Mouse (Mus musculus) lung, adult 2 months (tissue): Measurements from ENCODE around the gene Map3k15. TPM values are rescaled to one million over a fixed set of nuclear protein-coding genes. Genes with fewer than 3 reads are reported as not detected.

Source experiments
- DNase-seq: peaks from one replicate; pipeline ENCODE4 v3.0.0; 2022
- H3K4me1 ChIP-seq: fragments of 200-500 bp; 2 replicates; pipeline ENCODE4 v1.6.1; 2011; ENCODE audit warnings: low read length; ENCODE audit not compliant: control insufficient read depth, insufficient read depth
- H3K4me3 ChIP-seq: fragments of 200-500 bp; replicated peaks from 2 replicates; pipeline ENCODE3; 2011; ENCODE audit warnings: low read depth, mild to moderate bottlenecking, control low read depth, low read length; ENCODE audit errors: extremely low read depth
- CTCF ChIP-seq: fragments of 200-500 bp; IDR thresholded peaks from 2 replicates; pipeline ENCODE4 v1.5.1; 2011; ENCODE audit warnings: mild to moderate bottlenecking, low read length, control low read depth; ENCODE audit not compliant: insufficient read depth
- POLR2A ChIP-seq: fragments of 200-500 bp; IDR thresholded peaks from 2 replicates; pipeline ENCODE4 v1.6.1; 2011; ENCODE audit warnings: low read depth, mild to moderate bottlenecking, control low read depth, low read length, borderline replicate concordance; ENCODE audit errors: extremely low read depth
- WGBS: fragments of 180-500 bp; shearing (Covaris S2); methylation state at CpG from one replicate; pipeline ENCODE4 v1.1.7; 2018; 5-methylcytosine and 5-hydroxymethylcytosine counted together
- polyA plus RNA-seq: library from polyadenylated mRNA; depleted of rRNA; stranded (reverse); fragments of >200 nt; gene quantifications from 2 replicates; pipeline ENCODE4 v1.2.3, GENCODE M21; 2012; rRNA removed

The Map3k15 gene
- polyA plus RNA-seq, result 0.77 and 1.2 TPM in 2 replicates

DNA sequence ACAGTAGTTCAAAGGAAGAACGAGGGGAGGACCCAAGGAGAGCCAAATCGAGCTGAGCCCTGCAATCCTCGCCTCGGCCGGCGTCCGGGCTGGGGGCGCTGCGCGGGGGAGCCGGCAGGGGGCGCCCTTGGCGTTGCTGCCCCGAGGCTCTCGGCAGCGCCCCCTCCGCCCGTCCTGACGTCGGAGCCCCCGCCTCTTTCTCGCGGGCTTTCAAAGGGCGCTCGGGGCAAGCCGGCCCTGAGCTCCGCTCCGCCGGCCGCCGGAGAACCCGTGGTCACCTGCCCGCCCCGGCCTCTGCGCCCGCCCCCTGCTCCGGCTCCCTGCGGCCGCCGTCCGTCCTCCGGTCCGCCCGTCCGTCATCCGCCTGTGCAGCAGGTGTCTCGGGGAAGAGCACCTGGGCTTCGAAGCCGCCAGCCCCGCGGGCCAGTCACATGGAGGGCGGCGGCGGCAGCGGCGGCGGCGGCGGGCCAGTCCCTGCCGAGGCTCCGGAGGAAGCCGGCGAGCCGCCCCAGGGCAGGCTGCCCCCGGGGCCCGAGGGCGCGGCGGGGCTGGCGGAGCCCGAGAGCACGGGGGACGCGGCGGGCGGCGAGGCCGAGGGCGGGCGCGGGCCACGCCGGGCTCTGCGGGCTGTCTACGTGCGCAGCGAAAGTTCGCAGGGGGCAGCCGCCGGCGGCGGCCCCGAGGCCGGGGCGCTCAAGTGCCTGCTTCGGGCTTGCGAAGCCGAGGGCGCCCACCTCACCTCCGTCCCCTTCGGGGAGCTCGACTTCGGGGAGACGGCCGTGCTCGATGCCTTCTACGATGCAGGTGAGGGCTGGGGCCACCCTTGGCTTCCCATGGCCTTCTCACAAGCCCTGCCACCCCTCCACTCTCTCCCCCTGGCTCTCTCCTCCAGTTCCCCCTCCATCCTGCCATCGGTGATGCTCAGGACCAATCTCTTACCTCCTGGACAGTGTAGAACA lies at the start of gene Map3k15:
Gene Map3k15, plus strand, starts transcription at position 432 of the 959 bp plus-strand sequence.
- DNase-seq, result peak; percentile 46
- no peaks in the 10 kb centered on the region for H3K4me1 ChIP-seq
- H3K4me3 ChIP-seq, result peak within 1 kb of the TSS; percentile 29
- TF ChIP-seq POLR2A, result no peak
- TF ChIP-seq CTCF, result peak; percentile 33; the same call in 1 of the 2 replicates
- 49% methylated on average over 106 of the region's 108 CpGs for WGBS

GRCm38 (mm10) chrX:159942569-159942968 lies 45.7 kb upstream of the Map3k15 start:
- DNase-seq, result no peak
- 56% methylated on average over 2 of the region's 2 CpGs for WGBS
- no peak overlapping the region for H3K4me3 ChIP-seq
- TF ChIP-seq CTCF, result no peak
- no peak for TF ChIP-seq POLR2A
- H3K4me1 ChIP-seq, result no peaks in the 10 kb centered on the region

DNA sequence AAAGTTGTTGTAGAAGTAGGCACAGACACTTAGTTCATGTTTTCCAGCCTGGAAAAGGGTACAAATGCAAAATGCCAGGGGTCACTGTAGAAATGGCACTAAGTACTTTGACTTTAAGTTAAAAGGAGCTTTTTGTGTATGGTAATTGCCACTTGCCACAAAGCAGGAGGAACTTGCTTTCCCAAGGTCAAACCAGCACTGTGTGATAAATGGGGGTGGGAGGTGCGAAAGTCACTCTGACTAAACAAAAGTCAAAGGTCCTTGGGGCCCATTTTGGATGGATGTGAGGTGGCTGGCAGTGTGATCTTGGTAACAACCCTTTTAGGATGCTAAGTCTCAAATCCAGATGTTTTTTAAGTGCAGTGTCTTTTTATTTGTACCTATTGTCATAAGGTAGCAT lies 44.6 kb upstream of the Map3k15 start:
- Histone ChIP-seq H3K4me1 (no peaks in the 10 kb centered on the region), H3K4me3 (no peak overlapping the region)
- no peak for TF ChIP-seq CTCF
- no peak for TF ChIP-seq POLR2A
- DNase-seq, result no peak
- WGBS, result 93% methylated on average over 1 of the region's 1 CpGs

DNA sequence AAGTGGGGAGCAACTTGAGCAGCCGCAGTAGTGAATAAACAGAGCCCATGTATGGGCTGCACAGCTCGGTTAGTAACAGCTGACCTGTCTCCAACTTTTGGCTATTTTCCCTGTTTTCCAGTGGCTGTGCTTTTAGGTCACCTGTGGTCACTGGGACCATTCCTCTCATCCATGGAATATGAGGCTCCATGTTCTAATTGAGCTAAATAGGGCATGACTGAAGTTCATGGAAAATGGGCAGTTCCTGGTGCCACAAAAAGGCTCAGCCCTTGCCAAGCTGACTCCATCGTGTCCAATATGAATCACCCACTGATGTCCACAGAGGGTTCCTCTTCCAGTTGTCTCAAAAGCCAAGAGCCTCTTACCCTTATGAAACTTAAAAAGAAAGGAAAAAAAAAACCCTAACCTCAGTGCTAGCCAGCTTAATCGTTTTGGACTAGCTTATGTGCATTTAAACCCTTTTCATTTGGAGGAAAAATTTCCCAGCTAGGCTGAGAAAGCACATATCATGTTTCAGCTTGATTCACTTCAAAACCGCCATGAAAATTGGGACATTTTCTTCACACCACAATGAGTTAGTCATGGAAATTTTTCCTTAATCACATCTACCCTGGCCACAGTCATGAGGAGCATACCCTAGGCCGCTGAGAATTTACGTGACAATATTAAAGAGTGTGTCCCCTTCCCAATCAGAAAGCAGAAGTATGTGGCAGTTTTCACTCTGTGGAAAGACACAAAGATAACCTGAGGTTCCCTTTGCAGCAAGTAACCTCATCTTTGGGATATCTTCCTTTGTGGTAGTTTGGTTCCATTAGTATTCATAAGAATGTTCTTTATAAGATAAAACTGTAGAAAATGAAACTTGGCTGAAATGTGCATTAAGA lies 34.4 kb upstream of the Map3k15 start:
- no peak for DNase-seq
- WGBS, result 71% methylated on average over 7 of the region's 7 CpGs
- Histone ChIP-seq H3K4me3 (no peak overlapping the region), H3K4me1 (no peaks in the 10 kb centered on the region)
- no peak for TF ChIP-seq CTCF
- TF ChIP-seq POLR2A, result no peak

GRCm38 (mm10) chrX:159954430-159954779 lies 33.8 kb upstream of the Map3k15 start:
- 58% methylated on average over 4 of the region's 4 CpGs for WGBS
- no peak for TF ChIP-seq CTCF
- no peak for TF ChIP-seq POLR2A
- no peak overlapping the region for H3K4me3 ChIP-seq
- no peak for DNase-seq
- H3K4me1 ChIP-seq, result no peaks in the 10 kb centered on the region

- 74% methylated on average over 6 of the region's 6 CpGs for WGBS
- no peak overlapping the region for H3K4me3 ChIP-seq
- TF ChIP-seq CTCF (no peak), POLR2A (no peak)
- no peak for DNase-seq
- H3K4me1 ChIP-seq, result no peaks in the 10 kb centered on the region
Observed at GRCm38 (mm10) chrX:159955433-159955832, 32.8 kb upstream of the Map3k15 start.

DNA sequence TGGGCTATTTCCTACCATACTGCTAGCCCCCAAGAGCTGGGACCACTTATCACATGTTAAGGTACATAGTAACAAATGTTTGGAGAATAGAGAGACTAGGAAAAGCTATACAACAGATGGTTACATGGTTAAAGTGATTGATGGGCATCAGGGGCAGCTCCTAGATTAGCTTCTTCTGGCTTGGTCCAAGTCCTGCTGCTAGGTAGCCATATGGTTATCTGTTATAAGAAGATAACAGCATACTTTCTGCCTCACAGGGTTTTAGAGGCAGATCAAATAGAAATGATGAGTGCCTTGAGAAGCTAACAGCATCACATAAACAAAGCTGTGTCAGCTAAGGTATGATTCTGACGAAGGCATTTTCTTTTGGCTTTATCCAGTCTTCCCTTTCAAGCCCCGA lies 26.8 kb upstream of the Map3k15 start:
- Histone ChIP-seq H3K4me1 (no peaks in the 10 kb centered on the region), H3K4me3 (no peak overlapping the region)
- TF ChIP-seq POLR2A (no peak), CTCF (no peak)
- no peak for DNase-seq
- WGBS, result 71% methylated on average over 2 of the region's 2 CpGs

GRCm38 (mm10) chrX:159963273-159963672 lies 25.0 kb upstream of the Map3k15 start:
- no peaks in the 10 kb centered on the region for H3K4me1 ChIP-seq
- DNase-seq, result peak; percentile 12
- TF ChIP-seq POLR2A, result no peak
- TF ChIP-seq CTCF, result no peak
- WGBS, result 38% methylated on average over 4 of the region's 4 CpGs
- H3K4me3 ChIP-seq, result no peak overlapping the region

DNA sequence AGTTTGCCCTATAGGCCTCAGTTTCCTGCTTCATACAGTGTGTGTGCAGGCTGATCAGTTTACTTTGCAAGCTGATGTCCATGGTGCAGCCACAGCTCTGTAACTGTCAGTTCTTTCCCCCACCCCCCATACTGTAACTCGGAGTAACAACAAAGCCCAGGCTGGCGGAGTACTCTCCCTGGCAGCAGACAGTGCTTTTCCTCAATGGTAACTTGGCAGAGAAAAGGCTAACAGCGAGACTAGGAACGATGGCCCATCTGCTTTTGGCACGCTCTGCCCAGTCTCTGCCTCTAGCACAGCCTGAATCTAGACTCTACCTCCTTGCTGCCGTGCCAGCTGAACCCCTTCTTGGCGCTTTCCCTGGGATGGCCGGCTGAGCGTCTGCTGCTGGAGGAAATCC lies 24.3 kb upstream of the Map3k15 start:
- TF ChIP-seq CTCF, result no peak
- no peak for TF ChIP-seq POLR2A
- Histone ChIP-seq H3K4me3 (no peak overlapping the region), H3K4me1 (no peaks in the 10 kb centered on the region)
- no peak for DNase-seq
- 84% methylated on average over 9 of the region's 9 CpGs for WGBS
